Mouse (Mus musculus) Patski (cell line): ENCODE results near the gene Stk10. TPM values are rescaled to one million over a fixed set of nuclear protein-coding genes. Genes with fewer than 3 reads are reported as not detected.
"Not testable (repeated sequence)": the region's sequence is repeated elsewhere in the genome, so short reads cannot be mapped to it uniquely, and the experiment has no call there.

Source experiments
- ATAC-seq: fragments of 100-300 bp; one replicate; pipeline ENCODE4 v1.8.0; 2021
- CTCF ChIA-PET: fragments of 350-600 bp; sonication (Branson Sonifier 250); formaldehyde crosslinking; loops from one replicate; lab custom pipeline; 2022; ENCODE audit warnings: inconsistent platforms; lab: Charles Lee
- POLR2A ChIA-PET: fragments of 350-600 bp; sonication (Branson Sonifier 250); formaldehyde crosslinking; loops from one replicate; lab custom pipeline; 2022; ENCODE audit warnings: antibody characterized with exemption, inconsistent platforms; lab: Charles Lee
- DNase-seq: peaks from one replicate; pipeline ENCODE4 v3.0.0-alpha.2; 2011; ENCODE audit warnings: low read depth, low spot score
- H3K27me3 ChIP-seq: fragments of 371-371 bp; one replicate; pipeline ENCODE4 v1.5.1; 2021
- CTCF ChIP-seq: fragments of 100-300 bp; IDR thresholded peaks from one replicate; pipeline ENCODE4 v1.5.1; 2021
- in situ Hi-C: fragments of 300-500 bp; cut with MboI; formaldehyde crosslinking; loops from 3 replicates; pipeline ENCODE4 v1.11.1; 2018; ENCODE audit warnings: low pct_unique_long_range_greater_than_20kb, mixed read lengths
- polyA plus RNA-seq: library from polyadenylated mRNA; unstranded; gene quantifications from one replicate; pipeline ENCODE4 v1.2.3, GENCODE M21; 2021

The Stk10 gene
- polyA plus RNA-seq, 1 experiment from 2014 or later, result 18.1 TPM

DNA sequence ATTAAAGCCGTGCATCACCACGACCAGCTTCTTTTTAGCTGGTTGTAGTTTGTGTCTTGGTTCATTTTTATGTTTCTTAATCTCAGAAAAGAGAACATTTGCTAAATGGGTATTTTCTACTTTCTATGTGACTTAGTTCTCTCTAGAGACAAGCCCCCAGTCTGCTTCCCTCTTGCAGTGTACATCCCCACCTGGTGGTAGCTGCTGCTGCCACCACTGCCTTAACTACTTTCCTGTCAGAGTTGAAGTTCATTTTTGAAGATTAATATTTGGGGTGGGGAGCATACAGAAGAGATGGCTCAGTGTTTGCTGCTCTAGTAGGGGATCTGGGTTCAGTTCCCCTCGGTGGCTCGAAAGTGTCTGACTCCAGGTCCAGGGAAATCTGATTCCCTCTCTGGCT is 33.2 kb upstream of the Stk10 start:
- ATAC-seq (no peak), DNase-seq (no peak)
- TF ChIP-seq CTCF, result peak; percentile 56
- ChIA-PET CTCF (interaction anchor here (1.2 to 1.4 kb wide), 2 partner anchors 12 to 43 kb away, joined by 3 read pairs; no protein-coding TSS in a partner anchor), POLR2A (no interaction called here)
- in situ Hi-C loops, result no loop called here
- no peaks in the 10 kb centered on the region for H3K27me3 ChIP-seq

DNA sequence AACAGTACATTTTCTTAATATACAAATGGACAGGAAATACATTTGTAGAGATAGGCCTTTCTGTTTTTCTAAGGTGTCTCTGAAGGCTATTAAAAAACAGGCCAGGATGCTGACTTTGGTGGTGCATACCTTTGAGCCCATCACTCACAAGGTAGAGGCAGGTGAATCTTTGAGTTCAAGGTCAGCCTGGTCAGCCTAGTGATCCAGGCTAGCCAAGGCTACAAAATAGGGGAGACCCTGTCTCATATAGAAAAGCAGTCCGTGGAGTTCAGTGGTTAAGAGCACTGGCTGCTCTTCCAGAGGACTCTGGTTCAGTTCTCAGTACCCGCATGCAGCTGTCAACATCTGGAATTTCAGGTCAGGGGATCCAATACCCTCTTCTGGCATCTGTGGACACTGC is 29.4 kb upstream of the Stk10 start:
- TF ChIP-seq CTCF, result no peak
- DNase-seq (no peak), ATAC-seq (no peak)
- ChIA-PET CTCF (no interaction called here), POLR2A (no interaction called here)
- H3K27me3 ChIP-seq, result no peaks in the 10 kb centered on the region
- in situ Hi-C loops, result no loop called here

DNA sequence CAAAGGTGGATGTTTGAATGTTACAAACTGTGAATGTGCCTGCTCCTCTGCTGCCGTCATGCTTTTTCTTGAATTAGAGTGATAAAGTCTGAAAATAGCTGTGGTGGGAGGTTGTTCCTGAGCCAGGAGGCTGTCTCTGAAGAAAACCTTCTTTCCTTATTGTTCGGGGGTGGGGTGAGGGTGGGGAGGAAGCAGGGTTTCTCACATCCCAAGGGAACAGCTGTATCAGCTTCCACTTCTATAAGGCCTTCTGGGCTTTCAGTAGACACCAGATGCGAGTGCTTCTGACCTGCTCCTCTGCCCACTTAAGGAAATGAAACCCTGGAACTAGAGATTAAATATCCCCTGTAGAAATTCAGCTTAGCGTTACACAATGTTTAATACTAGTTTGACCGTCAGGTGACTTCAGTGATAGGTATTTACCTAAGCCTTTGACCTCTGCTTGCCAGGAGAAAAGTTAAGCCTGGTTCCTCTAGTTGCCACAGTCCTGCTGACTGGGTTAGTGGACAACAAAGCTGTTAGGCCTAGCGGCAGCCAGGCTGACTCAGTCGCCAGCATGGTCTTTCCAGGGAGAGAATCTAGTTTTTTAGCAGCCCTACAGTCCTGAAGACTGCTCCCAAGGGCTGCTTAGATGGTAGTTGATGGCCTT is 27.9 kb upstream of the Stk10 start:
- no peaks in the 10 kb centered on the region for H3K27me3 ChIP-seq
- in situ Hi-C loops, result no loop called here
- ATAC-seq (no peak), DNase-seq (no peak)
- CTCF ChIA-PET, result interaction anchor here (1.2 kb wide), 1 partner anchor 28 kb away, joined by 3 read pairs; no protein-coding TSS in a partner anchor
- POLR2A ChIA-PET, result no interaction called here
- no peak for TF ChIP-seq CTCF

DNA sequence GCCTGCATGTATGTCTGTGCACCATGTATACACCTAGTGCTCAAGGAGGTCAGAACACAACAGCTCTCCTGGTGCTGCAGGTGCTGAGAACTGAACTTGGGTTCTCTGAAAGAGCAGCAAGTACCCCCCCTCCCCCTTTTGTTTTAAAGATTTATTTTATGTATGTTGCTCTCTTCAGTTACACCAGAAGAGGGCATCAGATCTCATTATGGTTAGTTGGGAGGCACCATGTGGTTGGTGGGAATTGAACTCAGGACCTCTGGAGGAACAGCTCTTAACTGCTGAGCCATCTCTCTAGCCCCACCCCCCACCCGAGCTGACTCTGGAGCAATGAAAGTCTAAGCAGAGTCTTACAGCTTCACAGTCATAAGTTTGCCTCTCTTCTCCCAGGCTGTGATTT is 22.2 kb upstream of the Stk10 start:
- in situ Hi-C loops, result no loop called here
- TF ChIP-seq CTCF, result peak; percentile 25
- CTCF ChIA-PET, result interaction anchor here (0.9 kb wide), 1 partner anchor 12 kb away, joined by 4 read pairs; no protein-coding TSS in a partner anchor
- no peak for ATAC-seq
- no peak for DNase-seq
- H3K27me3 ChIP-seq, result no peaks in the 10 kb centered on the region
- POLR2A ChIA-PET, result no interaction called here

DNA sequence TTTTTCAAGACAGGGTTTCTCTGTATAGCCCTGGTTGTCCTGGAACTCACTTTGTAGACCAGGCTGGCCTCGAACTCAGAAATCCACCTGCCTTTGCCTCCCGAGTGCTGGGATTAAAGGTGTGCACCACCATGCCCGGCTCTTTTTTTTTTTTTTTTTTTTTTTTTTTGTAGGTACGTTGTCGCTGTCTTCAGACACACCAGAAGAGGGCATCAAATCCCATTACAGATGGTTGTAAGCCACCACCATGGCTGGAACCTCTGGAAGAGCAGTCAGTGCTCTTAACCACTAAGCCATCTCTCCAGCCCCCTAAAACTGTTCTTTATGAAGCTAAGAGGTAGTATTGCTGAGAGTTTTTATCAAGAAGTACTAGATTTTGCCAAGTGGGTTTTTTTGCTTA is 18.3 kb upstream of the Stk10 start:
- ATAC-seq, H3K27me3 ChIP-seq, in situ Hi-C loops, POLR2A ChIA-PET, DNase-seq, CTCF ChIA-PET: not testable (repeated sequence)
- TF ChIP-seq CTCF, result peak; percentile 16

DNA sequence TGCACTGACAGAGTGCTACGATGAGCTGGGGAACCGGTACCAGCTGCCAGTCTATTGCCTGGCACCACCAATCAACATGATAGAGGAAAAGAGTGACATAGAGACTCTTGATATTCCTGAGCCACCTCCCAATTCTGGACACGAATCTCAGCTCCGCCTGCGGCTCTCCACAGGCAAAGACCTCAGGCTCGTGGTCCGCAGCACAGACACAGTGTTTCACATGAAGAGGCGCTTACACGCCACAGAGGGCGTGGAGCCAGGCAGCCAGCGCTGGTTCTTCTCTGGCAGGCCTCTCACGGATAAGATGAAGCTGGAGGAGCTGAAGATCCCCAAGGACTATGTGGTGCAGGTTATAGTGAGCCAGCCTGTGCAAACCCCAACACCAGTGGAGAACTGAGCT is 17.0 kb upstream of the Stk10 start:
- no peak for TF ChIP-seq CTCF
- DNase-seq (no peak), ATAC-seq (no peak)
- H3K27me3 ChIP-seq, result no peaks in the 10 kb centered on the region
- in situ Hi-C loops, result no loop called here
- CTCF ChIA-PET, result no interaction called here
- POLR2A ChIA-PET, result no interaction called here

DNA sequence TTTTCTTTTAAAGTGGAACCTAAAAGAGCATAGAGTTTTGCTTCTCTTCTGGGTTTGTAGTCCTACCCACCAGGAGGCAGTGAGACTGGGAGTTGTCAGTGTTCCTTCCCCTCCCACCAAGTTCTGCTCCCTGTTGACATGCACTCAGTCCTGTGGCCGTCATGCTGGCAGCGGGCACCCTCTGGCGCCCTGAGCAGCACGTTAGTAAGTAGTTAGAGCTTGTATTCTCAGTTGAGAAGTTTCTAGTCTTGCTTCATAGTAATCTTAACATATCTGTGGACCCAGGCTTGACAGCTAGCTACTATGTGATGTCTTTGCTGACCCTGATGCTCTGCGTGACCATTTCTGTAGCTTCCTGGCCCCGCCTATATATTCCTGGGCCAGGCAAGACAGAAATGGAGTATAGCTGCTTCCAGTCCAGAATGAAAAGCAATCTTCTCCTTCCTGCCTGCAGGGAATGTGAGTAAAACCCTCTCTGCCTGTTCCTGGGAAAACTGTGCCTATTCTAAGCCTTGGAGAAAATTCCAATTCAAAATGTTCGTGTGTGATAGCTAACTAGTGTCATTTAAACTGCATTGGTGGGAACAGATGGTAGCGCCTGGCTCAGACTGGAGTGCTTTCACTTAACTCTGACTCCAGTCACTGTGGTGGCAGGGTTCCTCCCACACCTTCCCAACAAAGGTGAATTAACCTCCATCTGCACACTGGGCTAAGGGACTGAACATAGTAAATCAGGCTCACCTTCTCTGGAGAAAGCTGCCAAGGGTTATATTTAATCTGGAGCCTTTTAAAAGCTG is 16.0 kb upstream of the Stk10 start:
- TF ChIP-seq CTCF, result no peak
- DNase-seq (no peak), ATAC-seq (no peak)
- ChIA-PET CTCF (interaction anchor here (1.5 kb wide), 1 partner anchor 9 kb away, joined by 5 read pairs; no protein-coding TSS in a partner anchor), POLR2A (interaction anchor here (0.9 kb wide), 1 partner anchor 15 kb away, joined by 3 read pairs; no protein-coding TSS in a partner anchor)
- H3K27me3 ChIP-seq, result no peaks in the 10 kb centered on the region
- in situ Hi-C loops, result no loop called here

DNA sequence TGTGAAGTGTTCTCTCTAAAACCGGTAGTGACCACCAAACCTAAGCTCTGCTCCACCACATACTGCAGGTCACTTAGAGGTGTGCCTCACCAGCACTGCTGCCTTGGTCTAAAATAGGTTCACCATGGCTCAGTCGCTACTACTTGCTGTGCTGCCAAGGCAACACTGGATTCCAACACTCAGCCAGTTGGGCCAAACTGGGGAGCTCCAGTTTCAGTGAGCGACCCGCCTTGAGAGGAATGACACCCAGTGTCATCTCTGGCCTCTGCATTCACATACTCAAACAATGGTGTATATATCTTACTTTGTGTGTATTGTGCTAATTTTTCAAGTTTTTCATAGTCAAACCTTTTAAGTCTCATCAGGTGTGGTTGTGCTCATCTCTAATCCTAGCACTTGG is 14.3 kb upstream of the Stk10 start:
- ChIA-PET POLR2A (no interaction called here), CTCF (no interaction called here)
- no peaks in the 10 kb centered on the region for H3K27me3 ChIP-seq
- ATAC-seq, result no peak
- in situ Hi-C loops, result no loop called here
- no peak for DNase-seq
- TF ChIP-seq CTCF, result no peak

DNA sequence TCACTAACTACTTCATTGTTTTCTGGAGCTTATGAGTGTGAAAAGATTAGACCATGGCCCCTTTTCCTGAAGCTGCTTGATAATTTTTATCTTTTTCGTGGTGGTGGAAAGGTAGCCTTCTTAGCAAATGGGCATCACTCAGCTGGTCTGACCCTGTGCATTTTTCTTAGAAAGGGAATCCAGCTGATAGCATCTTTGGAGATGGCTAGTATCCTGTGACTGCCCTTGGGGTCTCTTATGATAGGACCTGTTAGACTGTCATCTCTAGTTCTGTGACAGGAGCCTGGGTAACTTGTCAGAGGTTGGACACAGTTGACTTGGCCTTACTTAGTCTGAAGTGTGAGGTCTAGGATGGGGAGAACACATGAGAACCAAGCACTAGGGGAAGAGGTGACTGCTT is 13.8 kb upstream of the Stk10 start:
- CTCF ChIA-PET, result no interaction called here
- DNase-seq, result no peak
- in situ Hi-C loops, result no loop called here
- no peaks in the 10 kb centered on the region for H3K27me3 ChIP-seq
- POLR2A ChIA-PET, result no interaction called here
- no peak for ATAC-seq
- TF ChIP-seq CTCF, result no peak

DNA sequence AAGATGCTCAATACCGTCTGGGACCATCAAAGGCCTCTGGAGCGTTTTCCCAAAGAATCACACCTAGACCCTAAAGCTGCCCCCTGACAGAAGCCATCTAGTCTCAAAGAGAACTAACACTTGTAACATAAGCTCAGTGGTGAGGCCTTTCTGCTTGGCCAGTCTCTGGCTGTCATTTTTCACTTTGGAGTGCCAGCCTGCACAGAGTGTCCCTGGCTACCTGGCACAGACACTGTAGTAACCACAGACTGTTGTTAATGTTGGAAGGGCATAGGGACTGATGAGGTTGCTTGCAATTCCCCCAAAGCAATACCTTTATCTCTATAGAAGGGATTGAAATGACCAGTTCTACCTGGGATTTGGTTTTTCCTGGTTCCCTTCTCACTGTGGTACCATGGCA is 11.9 kb upstream of the Stk10 start:
- CTCF ChIA-PET, result interaction anchor here (1.2 kb wide), 2 partner anchors 70 to 71 kb away, joined by 3 read pairs; no protein-coding TSS in a partner anchor
- no peak for TF ChIP-seq CTCF
- in situ Hi-C loops, result no loop called here
- no peaks in the 10 kb centered on the region for H3K27me3 ChIP-seq
- no peak for ATAC-seq
- no peak for DNase-seq
- POLR2A ChIA-PET, result no interaction called here
